Mouse (Mus musculus) limb, embryonic 14.5 days (tissue): ENCODE results near the gene Itgae. TPM values are rescaled to one million over a fixed set of nuclear protein-coding genes. Genes with fewer than 3 reads are reported as not detected.

Experiments used
- ATAC-seq: fragments of 200-750 bp; cut with Nextera tagmentation; 2 replicates; pipeline ENCODE4 v1.8.0; 2017; ENCODE audit warnings: low read depth, moderate number of reproducible peaks, moderate TSS enrichment; ENCODE audit not compliant: low FRiP score
- DNase-seq: peaks from one replicate; pipeline ENCODE4 v3.0.0-alpha.2; 2015; ENCODE audit warnings: low spot score
- H3K27ac ChIP-seq: fragments of 300-500 bp; sonication (generic); replicated peaks from 2 replicates; pipeline ENCODE4 v1.5.1; 2014; ENCODE audit warnings: low read depth, mild to moderate bottlenecking, low read length, moderate library complexity, mixed read lengths
- H3K27me3 ChIP-seq: fragments of 300-500 bp; sonication (generic); 2 replicates; pipeline ENCODE4 v1.6.1; 2014; ENCODE audit warnings: low read length, mixed read lengths; ENCODE audit not compliant: control insufficient read depth, insufficient read depth
- H3K36me3 ChIP-seq: fragments of 300-500 bp; sonication (generic); 2 replicates; pipeline ENCODE4 v1.6.1; 2014; ENCODE audit warnings: mild to moderate bottlenecking, low read length, moderate library complexity, mixed read lengths; ENCODE audit not compliant: control insufficient read depth, insufficient read depth
- H3K4me1 ChIP-seq: fragments of 300-500 bp; sonication (generic); 2 replicates; pipeline ENCODE4 v1.6.1; 2014; ENCODE audit warnings: antibody characterized with exemption, low read length, mixed read lengths; ENCODE audit not compliant: control insufficient read depth, insufficient read depth
- H3K4me2 ChIP-seq: fragments of 300-500 bp; sonication (generic); replicated peaks from 2 replicates; pipeline ENCODE4 v1.6.1; 2014; ENCODE audit warnings: low read depth, mild to moderate bottlenecking, low read length, moderate library complexity; ENCODE audit not compliant: severe bottlenecking
- H3K4me3 ChIP-seq: fragments of 300-500 bp; sonication (generic); replicated peaks from 2 replicates; pipeline ENCODE4 v1.5.1; 2014; ENCODE audit warnings: low read length
- H3K9ac ChIP-seq: fragments of 300-500 bp; sonication (generic); 2 replicates; pipeline ENCODE4 v1.6.1; 2014; ENCODE audit warnings: mild to moderate bottlenecking, low read depth, low read length, moderate library complexity; ENCODE audit not compliant: severe bottlenecking
- H3K9me3 ChIP-seq: fragments of 300-500 bp; sonication (generic); 2 replicates; pipeline ENCODE4 v1.6.1; 2016; ENCODE audit warnings: low read length; ENCODE audit not compliant: control insufficient read depth
- POLR2A ChIP-seq: fragments of 200-500 bp; IDR thresholded peaks from 2 replicates; pipeline ENCODE4 v1.8.0; 2012; ENCODE audit warnings: inconsistent platforms, mild to moderate bottlenecking, moderate library complexity, borderline replicate concordance; ENCODE audit not compliant: insufficient read depth, insufficient read length; ENCODE audit errors: extremely low read depth
- WGBS: fragments of 180-500 bp; shearing (Covaris S2); extraction: QIAGEN DNeasy Blood & Tissue Kit; methylation state at CpG from one replicate; pipeline ENCODE4 v1.1.7; 2014; 5-methylcytosine and 5-hydroxymethylcytosine counted together
- polyA plus RNA-seq, 2 experiments: library from polyadenylated mRNA; depleted of rRNA in 1 of 2; stranded (reverse) in 1 of 2; unstranded in 1 of 2; fragments of >200 nt; fragmentation: Nextera tagmentation in 1 of 2; extraction: Ambion mirVana in 1 of 2; gene quantifications; 2 replicates each; pipeline versions ENCODE4 v1.2.1 to v1.2.3; 2012 to 2014

Itgae gene
- 0.12 and 0.15 TPM in 2 replicates for polyA plus RNA-seq (2012; rRNA removed)
- polyA plus RNA-seq (2014; fragmentation: Nextera tagmentation; extraction: Ambion mirVana): 0.35 and 0.37 TPM in 2 replicates

DNA sequence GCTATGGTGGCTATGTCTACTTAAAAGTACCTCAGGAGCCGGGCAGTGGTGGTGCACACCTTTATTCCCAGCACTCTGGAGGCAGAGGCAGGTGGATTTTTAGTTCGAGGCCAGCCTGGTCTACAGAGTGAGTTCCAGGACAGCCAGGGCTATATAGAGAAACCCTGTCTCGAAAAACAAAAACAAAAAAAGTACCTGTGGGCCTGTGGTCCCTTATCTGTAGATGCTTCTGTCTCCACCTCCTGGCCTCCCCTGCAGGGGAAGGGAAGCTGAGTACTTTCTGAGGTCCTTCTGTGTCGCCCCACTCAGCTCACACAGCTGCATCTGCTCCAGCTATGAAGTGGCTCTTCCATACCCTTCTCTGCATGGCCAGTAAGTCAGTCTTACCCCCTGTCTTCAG lies at the start of gene Itgae:
Gene Itgae, plus strand, starts transcription at position 301 of the 400 bp plus-strand sequence.
- DNase-seq (no peak), ATAC-seq (no peak)
- TF ChIP-seq POLR2A: no peak
- 91% methylated on average over 4 of the region's 4 CpGs for WGBS
- H3K27me3 ChIP-seq: no peaks in the 10 kb centered on the region
- H3K4me1 ChIP-seq: peaks cover 12% of the 10 kb centered on the region
- no peak within 1 kb of the TSS for H3K4me2 ChIP-seq
- no peak within 1 kb of the TSS for H3K9ac ChIP-seq
- H3K36me3 ChIP-seq: no peaks in the 10 kb centered on the region
- no peaks in the 10 kb centered on the region for H3K9me3 ChIP-seq
- no peak within 1 kb of the TSS for H3K27ac ChIP-seq
- no peak within 1 kb of the TSS for H3K4me3 ChIP-seq

DNA sequence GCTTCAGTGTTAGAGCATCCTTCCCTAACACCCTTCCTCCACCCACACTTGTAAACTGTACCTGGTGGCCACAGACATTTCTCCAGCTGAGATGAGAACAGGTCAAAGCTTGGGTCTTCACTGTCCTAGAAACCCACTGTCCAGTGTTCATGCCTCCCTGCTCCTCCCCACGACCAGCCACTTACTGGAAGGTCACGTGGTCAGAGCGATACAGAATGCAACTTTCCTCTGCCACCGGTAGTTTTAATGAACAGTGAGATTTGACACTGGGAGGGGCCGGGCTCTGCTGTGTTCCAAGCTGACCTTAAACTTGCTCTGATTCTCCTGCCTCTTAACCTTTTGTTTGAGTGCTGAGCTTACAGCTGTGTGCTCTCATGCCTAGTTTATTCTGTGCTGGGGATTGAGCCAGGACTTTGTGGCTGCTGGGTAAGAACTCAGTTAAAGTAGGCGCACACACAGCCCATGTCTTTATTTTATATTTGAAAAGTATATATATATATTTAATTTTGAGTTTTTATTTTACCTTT lies 46.1 kb upstream of the Itgae start:
- Histone ChIP-seq H3K9me3 (no peaks in the 10 kb centered on the region), H3K27me3 (no peaks in the 10 kb centered on the region), H3K4me1 (peaks cover 7% of the 10 kb centered on the region), H3K4me3 (no peak overlapping the region), H3K27ac (no peak overlapping the region), H3K36me3 (no peaks in the 10 kb centered on the region), H3K4me2 (no peak overlapping the region), H3K9ac (no peak overlapping the region)
- no peak for DNase-seq
- no peak for ATAC-seq
- no peak for TF ChIP-seq POLR2A
- 39% methylated on average over 6 of the region's 6 CpGs for WGBS

DNA sequence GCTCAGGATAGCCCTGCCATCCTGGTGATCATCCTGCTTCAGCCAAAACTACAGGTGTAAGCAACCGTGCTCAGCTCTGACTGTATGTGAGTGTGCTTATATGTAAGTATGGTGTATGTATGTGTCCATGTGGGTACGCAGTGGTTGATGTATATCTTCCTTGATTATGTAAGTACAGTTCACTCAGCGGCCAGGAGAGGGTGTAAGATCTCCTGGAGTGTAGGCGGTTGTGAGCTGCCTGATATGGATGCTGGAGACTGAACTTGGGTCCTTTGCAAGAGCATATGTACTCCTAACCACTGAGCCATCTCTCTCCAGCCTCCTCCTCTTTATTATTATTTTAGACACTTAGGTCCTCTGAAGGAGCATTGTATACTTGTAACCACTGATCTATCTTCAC lies 45.6 kb upstream of the Itgae start:
- Histone ChIP-seq H3K4me1 (peaks cover 7% of the 10 kb centered on the region), H3K9ac (no peak overlapping the region), H3K27ac (no peak overlapping the region), H3K9me3 (no peaks in the 10 kb centered on the region), H3K27me3 (no peaks in the 10 kb centered on the region), H3K36me3 (peaks cover under 1% of the 10 kb centered on the region; the same call in 1 of the 2 replicates), H3K4me2 (no peak overlapping the region), H3K4me3 (no peak overlapping the region)
- no peak for ATAC-seq
- DNase-seq: no peak
- no peak for TF ChIP-seq POLR2A
- 74% methylated on average over 4 of the region's 4 CpGs for WGBS

DNA sequence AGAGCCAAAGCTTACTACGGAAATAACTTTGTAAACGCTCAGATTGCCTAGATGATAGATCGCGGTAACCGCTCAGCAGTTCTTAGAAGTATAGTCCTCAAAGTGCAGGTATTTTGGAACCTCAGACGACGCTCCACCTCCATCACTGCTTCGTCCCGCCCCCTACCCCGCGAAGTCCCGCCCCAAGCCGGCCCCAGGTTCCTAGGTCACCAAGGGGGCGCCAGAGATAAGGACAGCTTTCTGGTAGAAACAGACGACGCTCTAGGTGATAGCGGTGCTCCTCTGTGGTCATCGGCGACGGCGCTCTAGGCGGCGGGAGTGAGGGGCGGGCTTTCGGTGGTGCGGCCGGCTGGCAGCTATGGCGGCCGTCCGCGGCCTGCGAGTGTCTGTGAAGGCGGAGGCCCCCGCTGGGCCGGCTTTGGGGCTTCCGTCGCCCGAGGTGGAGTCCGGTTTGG lies 42.8 kb upstream of the Itgae start, which contains the start of gene Ncbp3:
Gene Ncbp3, plus strand, starts transcription at position 242 of the 455 bp plus-strand sequence.
- H3K9ac ChIP-seq: peak within 1 kb of the TSS; percentile 91
- H3K4me1 ChIP-seq: peaks cover 7% of the 10 kb centered on the region
- 1% methylated on average over 39 of the region's 39 CpGs for WGBS
- H3K4me2 ChIP-seq: peak within 1 kb of the TSS; percentile 73
- DNase-seq (peak; percentile 97), ATAC-seq (peak; percentile 97)
- peak; percentile 90 for TF ChIP-seq POLR2A
- H3K4me3 ChIP-seq: peak within 1 kb of the TSS; percentile 78
- H3K9me3 ChIP-seq: no peaks in the 10 kb centered on the region
- H3K27ac ChIP-seq: peak within 1 kb of the TSS; percentile 80
- no peaks in the 10 kb centered on the region for H3K27me3 ChIP-seq
- H3K36me3 ChIP-seq: peaks cover 16% of the 10 kb centered on the region

DNA sequence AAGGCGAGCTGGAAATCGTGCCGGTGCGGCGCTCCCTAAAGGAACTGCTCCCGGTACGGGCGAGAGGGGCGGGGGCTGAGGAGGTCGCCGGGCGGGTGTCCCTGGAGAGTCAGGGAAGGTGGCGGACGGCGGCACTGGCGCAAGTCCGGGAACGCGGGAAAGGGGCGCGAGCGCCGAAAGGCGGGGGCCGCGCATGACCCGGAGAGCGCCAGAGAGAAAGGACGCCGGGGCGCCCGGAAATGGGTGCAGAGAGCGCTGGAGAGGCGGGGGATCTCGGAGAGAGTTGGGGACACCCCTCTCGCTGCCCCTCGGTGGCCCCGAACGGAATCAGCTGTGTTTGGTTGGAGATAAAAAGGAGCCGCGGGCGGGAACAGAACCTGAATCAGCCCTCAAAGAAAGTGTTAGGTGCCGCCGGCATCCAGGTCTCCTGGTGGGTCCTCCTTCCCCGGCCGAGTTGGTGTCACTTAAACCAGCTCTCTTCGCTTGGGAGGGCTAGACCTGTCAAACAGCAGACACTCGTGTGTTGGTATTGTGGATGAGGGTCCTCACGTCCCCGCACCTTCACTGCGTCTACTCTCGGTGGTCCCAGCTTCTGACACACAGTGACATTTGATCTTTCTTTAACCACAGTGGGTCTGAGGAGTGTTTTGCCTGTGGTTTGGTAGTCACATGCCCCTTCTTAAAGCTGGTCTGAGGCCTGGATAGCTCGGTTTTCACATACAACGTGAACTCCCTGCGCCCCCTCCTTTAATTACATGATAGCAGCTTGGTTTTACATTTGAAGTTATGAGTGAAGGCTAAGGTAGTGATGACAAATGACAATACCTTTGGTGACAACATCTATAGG lies 42.1 kb upstream of the Itgae start:
- Histone ChIP-seq H3K4me2 (peak overlapping the region; percentile 73), H3K9me3 (no peaks in the 10 kb centered on the region), H3K36me3 (peaks cover 23% of the 10 kb centered on the region), H3K9ac (peak overlapping the region; percentile 91), H3K4me1 (peaks cover 7% of the 10 kb centered on the region), H3K27ac (peak overlapping the region; percentile 80), H3K27me3 (no peaks in the 10 kb centered on the region), H3K4me3 (peak overlapping the region; percentile 78)
- WGBS: 2% methylated on average over 47 of the region's 55 CpGs
- no peak for TF ChIP-seq POLR2A
- DNase-seq: no peak
- peak; percentile 46 for ATAC-seq
